Mouse (Mus musculus): ENCODE data around the gene Wt1.

The Wt1 gene

GRCm38 (mm10) chr2:105185768-105186529, 59.6 kb downstream of the Wt1 start:
- no peak for DNase-seq

DNA sequence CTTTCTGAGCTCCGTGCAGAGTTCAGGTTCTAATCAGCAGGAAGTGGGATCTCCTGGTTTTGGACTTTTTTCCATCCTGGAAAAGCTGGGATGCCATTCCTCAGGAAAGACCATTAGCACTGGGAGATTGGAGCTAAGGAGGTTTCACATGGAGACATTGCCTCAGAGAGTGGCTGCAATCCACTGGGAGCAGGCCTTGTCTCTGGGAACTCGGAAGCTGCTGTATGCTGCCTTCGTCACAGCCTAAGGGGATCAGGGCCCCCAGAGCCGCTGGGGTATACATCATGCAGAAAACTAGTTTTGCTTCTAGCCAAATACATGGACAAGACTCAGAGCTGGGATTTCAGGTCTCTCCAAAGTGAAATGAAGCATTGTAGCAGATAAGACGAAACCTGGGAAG, 60.3 kb downstream of the Wt1 start:
- DNase-seq, result no peak

GRCm38 (mm10) chr2:105188182-105188581, 61.9 kb downstream of the Wt1 start:
- DNase-seq, result no peak

DNA sequence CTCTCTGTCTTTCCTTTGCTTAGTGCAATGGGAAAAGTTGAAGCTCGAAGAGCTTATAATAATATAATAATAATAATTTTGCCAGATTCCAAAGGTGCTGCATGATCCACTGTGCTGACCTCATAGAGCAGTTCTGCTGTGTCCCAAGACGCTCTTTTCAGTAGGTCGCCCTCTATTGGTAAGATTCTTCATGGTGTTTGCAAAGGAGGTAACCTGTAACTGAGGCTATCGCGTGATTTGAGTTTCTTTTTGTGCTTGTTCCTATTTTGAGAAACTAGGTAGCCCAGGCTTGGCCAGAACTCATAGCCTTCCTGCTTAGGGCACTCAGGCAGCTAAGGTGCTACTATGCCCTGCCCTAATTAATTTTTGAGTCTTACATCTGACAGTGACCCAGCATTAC, 63.0 kb downstream of the Wt1 start:
- no peak for DNase-seq

DNA sequence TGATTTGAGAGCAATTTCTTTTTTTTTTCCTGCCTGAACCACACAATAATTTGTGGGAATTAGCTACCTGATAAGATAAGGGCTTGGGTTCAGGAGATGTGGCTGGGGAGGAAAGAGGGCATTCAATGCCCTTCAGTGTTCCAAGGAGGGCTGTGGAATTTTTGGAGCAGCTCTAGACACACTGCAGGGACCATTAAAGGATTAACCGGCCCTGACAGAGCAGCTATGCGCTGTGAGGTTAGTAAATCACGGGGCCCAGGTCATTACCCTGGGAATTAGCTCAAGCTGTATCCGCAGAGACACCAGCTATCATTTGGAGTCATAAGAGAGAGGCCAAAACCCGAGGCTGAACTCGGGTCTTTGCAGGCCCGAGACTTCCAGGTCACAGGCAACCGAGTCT, 73.8 kb downstream of the Wt1 start:
- DNase-seq, result no peak

GRCm38 (mm10) chr2:105206563-105207174, 80.3 kb downstream of the Wt1 start:
- no peak for DNase-seq

- DNase-seq, result no peak
Observed at GRCm38 (mm10) chr2:105212839-105213238, 86.5 kb downstream of the Wt1 start.

DNA sequence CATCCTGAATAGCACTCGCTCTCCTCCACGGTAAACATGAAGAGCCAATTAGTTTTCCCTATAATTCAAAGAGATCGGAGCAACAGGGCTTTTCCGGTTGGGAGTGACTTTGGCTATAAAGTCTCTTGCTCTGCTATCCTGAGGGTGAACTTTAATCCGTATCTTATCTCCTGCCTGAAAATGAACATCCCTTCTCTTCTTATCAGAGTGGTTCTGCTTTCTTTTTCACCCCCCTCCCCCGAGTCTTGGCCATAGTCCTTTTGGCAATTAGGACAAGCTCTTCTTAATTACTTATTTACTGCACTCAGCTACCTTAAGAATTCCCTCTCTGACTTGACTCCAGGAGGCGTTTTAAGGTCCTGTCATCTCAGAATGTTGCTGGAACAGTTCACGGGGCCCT, 89.6 kb downstream of the Wt1 start:
- DNase-seq, result no peak

GRCm38 (mm10) chr2:105219229-105219628, 92.9 kb downstream of the Wt1 start:
- no peak for DNase-seq

GRCm38 (mm10) chr2:105219664-105220063, 93.3 kb downstream of the Wt1 start:
- DNase-seq, result no peak

DNA sequence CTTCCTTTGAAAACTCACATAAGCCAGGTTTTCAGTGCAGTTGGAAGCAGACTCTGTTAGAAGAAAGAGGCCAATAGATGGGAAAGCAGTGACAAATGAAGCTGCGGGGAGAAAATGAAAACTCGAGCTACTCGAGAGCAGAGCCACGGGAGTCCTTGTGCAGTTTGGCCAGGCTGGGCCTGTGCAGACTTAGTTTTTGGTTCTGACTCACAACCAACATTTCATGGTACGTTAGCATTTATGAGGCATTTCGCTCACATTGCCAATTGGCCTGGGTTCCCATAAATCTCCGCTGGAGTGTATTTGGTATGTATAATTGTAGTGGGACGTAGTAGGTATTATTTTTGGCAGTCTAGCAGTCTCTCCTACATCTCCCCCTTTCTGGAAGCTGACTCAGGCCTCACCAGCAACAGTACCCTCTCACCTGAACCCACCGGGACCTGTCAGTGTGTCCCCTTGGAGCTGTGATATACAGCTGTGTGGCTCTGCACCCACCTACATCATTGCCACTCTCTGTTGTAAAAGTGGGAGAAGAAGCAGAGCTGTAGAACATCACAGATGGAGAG, 94.5 kb downstream of the Wt1 start:
- no peak for DNase-seq

Measured in layer of hippocampus, adult 9-11 months (tissue).